Mouse (Mus musculus) olfactory bulb, adult 2 months (tissue): ENCODE measurements around the gene Dnali1. TPM values are rescaled to one million over a fixed set of nuclear protein-coding genes. Genes with fewer than 3 reads are reported as not detected.

Source experiments
- H3K27ac ChIP-seq: fragments of 200-500 bp; 2 replicates; pipeline ENCODE4 v1.5.1; 2012; ENCODE audit warnings: low read depth, low read length; ENCODE audit not compliant: insufficient read depth
- H3K4me1 ChIP-seq: fragments of 200-500 bp; 2 replicates; pipeline ENCODE4 v1.6.1; 2012; ENCODE audit warnings: low read length; ENCODE audit not compliant: control insufficient read depth, insufficient read depth
- H3K4me3 ChIP-seq: fragments of 200-500 bp; 2 replicates; pipeline ENCODE4 v1.5.1; 2012; ENCODE audit warnings: mild to moderate bottlenecking, low read depth, low read length, moderate library complexity; ENCODE audit not compliant: insufficient read depth
- CTCF ChIP-seq: fragments of 200-500 bp; IDR thresholded peaks from 2 replicates; pipeline ENCODE4 v1.5.1; 2012; ENCODE audit warnings: low read depth, mild to moderate bottlenecking, low read length, moderate library complexity; ENCODE audit not compliant: insufficient read depth
- POLR2A ChIP-seq: fragments of 200-500 bp; IDR thresholded peaks from 2 replicates; pipeline ENCODE4 v1.6.1; 2012; ENCODE audit warnings: mild to moderate bottlenecking, low read depth, low read length, moderate library complexity; ENCODE audit not compliant: insufficient read depth
- WGBS: fragments of 180-500 bp; shearing (Covaris S2); methylation state at CpG from one replicate; pipeline ENCODE4 v1.1.7; 2018; 5-methylcytosine and 5-hydroxymethylcytosine counted together
- polyA plus RNA-seq: library from polyadenylated mRNA; stranded (reverse); fragments of >200 nt; gene quantifications from 2 replicates; pipeline ENCODE4 v1.2.4, GENCODE M21; 2012; ENCODE audit warnings: low replicate concordance; ENCODE audit not compliant: missing spikeins, insufficient read depth, insufficient read length

The Dnali1 gene
- polyA plus RNA-seq, 1 experiment, result not detected

DNA sequence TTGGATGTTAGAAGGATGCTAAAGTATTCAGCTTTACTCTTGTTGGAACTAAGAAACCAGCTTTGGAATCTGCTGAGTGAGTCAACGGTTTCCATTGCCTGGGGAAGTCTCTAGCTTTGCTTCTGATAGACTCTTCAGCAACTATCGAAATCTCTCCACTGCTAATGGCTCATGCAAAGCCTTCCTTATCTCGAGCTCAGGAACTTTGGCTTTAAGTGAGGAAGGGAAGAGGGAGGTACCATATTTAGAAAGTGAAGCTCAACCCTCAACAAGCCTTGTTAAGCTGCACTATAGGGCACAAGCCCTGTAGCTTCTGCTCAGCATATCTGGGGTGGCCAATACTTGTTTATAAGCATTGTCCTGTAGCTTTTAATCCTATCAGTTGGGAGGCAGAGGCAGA is 8.2 kb downstream of the Dnali1 start:
- 33% methylated on average over 3 of the region's 3 CpGs for WGBS
- Histone ChIP-seq H3K27ac (no peak overlapping the region), H3K4me1 (no peaks in the 10 kb centered on the region), H3K4me3 (no peak overlapping the region)
- TF ChIP-seq POLR2A (no peak), CTCF (no peak)

DNA sequence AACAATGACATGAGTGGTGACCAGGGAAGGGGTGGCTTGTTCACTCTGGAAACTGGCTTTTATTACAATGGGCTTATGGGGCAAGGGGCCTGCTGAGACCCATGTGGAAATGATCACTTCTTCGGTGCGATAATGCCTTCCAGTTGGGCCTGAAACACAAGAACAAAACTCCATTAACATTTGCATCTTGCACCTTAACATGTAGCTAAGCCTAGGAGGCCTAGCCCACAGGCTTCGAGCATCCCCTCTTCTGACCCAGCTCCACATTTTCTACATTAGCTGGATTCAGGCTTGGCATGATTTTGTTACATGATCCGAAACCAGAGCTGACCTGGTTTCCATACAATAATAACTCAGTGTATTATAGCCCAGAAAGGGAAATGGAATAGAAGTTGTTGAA is 9.0 kb downstream of the Dnali1 start:
- Histone ChIP-seq H3K4me3 (no peak overlapping the region), H3K4me1 (no peaks in the 10 kb centered on the region), H3K27ac (no peak overlapping the region)
- no peak for TF ChIP-seq CTCF
- no peak for TF ChIP-seq POLR2A
- 81% methylated on average over 4 of the region's 4 CpGs for WGBS

DNA sequence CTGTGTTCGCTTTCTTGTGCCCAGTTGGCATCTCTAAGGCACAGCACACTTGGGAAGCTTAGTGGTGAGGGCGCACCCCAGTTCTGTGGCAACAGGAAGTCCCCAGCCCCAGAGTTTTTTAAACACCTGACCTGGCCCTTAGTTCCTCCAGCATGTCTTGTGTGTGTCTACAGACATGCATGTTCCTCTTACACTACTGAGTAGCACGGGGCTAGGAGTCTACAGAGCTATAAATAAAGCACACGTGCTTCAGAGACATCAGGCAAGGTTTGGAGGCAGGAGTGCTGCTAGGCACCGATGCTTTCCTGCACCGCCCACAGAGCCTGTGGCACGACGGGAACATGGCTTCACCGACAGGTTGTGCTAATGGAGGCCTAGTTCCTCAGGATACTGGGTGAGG is 10.1 kb downstream of the Dnali1 start:
- TF ChIP-seq POLR2A (no peak), CTCF (no peak)
- H3K4me3 ChIP-seq, result no peak overlapping the region
- H3K4me1 ChIP-seq, result no peaks in the 10 kb centered on the region
- no peak overlapping the region for H3K27ac ChIP-seq
- 62% methylated on average over 9 of the region's 9 CpGs for WGBS

DNA sequence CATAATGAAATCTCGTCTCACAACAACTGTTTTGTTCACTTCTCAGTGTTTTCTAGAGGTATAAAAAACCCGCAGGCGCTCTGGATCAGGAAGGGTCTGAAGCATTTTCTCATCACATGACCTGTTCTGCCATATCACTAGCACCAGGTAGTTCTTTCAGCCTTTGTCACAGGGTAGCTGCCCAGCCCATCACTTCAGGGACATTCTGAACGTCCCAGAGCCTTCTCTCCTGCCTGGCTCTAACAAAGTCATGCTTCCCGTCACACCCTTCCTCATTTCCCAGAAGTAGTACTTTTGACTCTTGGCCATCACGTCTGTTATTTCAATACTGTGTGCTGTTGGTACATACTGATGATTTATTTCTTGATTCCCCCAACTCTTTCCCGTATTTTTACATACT is 21.0 kb downstream of the Dnali1 start:
- Histone ChIP-seq H3K27ac (no peak overlapping the region), H3K4me1 (no peaks in the 10 kb centered on the region), H3K4me3 (no peak overlapping the region)
- 84% methylated on average over 7 of the region's 7 CpGs for WGBS
- TF ChIP-seq CTCF, result no peak
- TF ChIP-seq POLR2A, result no peak

DNA sequence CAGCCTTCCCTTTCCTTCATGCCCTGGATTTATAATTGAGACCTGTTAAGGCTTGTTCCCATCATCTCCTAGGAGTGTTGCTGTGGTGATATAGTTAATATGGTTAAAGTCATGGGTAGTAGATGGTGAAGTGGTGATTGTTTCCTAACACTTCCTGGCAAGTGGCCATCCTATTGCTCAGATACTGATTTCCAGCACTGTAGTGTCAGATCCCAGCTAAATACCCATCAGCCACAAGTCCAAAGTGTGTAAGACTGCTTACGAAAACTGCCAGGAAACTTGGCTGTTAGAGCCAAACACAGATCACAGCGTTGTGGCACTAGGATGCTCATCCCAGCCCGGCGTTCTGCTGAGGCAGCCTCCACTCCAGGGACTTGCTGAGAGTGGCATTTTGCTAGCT is 31.2 kb downstream of the Dnali1 start:
- Histone ChIP-seq H3K27ac (no peak overlapping the region), H3K4me3 (no peak overlapping the region), H3K4me1 (peaks cover 4% of the 10 kb centered on the region; the same call in 1 of the 2 replicates)
- WGBS, result 65% methylated on average over 4 of the region's 4 CpGs
- no peak for TF ChIP-seq POLR2A

DNA sequence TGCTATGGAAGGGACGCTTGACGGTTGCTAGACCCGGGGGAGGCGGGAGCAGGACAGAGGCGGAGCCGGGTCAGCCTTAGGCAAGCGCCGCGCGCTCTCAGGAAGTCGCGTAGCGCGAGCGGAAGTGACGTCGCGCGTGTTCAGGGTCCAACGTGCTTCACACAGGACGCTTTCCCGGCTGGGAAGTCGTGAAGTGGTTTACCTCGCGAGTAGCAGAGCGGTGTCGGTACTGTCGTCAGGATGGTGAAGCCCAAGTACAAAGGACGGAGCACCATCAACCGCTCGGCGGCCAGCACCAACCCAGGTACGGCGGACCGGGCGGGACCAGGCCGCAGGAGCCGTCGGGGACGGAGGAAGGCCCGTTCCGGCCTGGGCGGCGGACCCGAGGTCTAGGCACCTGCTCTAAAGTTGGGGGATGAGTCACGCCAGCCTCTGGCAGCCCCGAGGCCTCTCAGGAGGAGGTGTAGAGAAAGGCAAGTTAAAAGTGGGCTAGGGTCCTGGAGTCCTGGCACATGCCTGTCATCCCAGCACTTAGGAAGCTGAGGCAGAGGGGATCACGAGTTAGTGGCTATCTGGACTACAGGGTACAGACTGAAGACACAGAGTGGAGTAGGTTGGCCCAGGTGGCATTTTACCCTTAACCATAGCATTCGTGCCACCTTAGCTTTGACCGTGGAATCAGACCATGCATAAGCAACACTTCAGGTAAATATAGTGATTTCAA is 35.5 kb downstream of the Dnali1 start:
- no peak overlapping the region for H3K27ac ChIP-seq
- H3K4me1 ChIP-seq, result peaks cover 4% of the 10 kb centered on the region; the same call in 1 of the 2 replicates
- WGBS, result under 1% methylated on average over 50 of the region's 50 CpGs
- H3K4me3 ChIP-seq, result peak overlapping the region; percentile 95
- TF ChIP-seq CTCF (no peak), POLR2A (peak; percentile 79)

DNA sequence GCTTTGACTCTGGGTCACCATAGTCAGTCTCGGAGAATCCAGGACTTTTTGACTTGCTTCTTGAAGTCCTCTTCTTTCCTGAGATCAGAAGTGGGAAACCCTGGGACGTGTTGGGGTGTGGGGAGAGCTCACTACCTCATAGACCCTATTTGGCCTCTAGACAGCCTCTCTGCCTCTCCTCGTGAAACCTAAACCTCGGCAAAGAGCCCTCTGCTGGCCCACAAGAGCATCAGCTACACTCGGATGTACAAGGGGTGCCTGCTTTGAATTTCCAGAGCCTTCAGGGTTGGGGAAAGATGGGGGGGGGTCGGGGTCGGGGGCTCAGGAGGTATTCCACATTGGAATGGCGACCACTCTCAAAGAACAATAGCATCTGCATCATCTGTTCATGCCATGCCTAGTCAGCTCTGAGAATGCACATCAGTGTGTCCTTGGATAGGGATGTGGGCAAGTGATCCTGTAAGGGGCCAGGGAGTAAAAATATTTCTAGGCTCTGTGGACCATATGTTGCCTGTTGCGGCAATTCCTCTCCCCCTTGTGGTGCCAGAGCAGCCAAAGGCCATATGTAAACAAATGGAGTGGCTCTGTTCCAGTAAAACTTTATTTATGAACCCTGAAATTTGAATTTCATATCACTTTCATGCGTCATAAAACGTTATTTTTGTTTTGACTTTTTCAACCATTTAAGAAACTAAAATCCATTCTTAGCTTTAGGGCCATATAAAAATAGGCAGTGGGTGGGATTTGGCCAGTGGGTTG is 44.5 kb downstream of the Dnali1 start:
- Histone ChIP-seq H3K4me1 (no peaks in the 10 kb centered on the region), H3K27ac (no peak overlapping the region), H3K4me3 (no peak overlapping the region)
- WGBS, result 34% methylated on average over 11 of the region's 11 CpGs
- TF ChIP-seq POLR2A (no peak), CTCF (no peak)

DNA sequence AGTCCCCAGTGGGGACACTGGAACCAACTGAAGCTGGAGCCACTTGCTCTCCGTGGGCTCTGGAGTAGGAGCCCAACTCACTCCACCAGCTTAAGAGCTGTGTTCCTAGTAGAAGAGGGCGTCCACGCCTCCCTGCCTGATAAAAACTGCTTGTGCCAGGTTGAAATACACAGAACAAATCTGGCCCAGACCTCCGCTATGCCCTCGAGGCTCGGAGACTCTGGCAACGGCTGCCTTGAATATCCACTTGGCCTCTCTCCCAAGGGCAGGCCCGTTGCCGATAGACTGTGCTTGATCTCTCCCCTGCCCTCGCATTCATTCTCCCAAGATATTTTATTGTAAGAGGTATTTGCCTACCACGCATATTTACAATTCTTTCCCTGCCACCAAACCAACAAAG is 48.1 kb downstream of the Dnali1 start:
- WGBS, result 53% methylated on average over 11 of the region's 11 CpGs
- TF ChIP-seq CTCF (no peak), POLR2A (no peak)
- H3K4me1 ChIP-seq, result no peaks in the 10 kb centered on the region

More for the DNA sequence above, 48.1 kb downstream of the Dnali1 start:
- H3K4me3 ChIP-seq, result no peak overlapping the region
- H3K27ac ChIP-seq, result no peak overlapping the region
